Mouse (Mus musculus): ENCODE measurements around the gene Ces2h.
"Not testable (repeated sequence)": the region's sequence is repeated elsewhere in the genome, so short reads cannot be mapped to it uniquely, and the experiment has no call there.

The Ces2h gene

DNA sequence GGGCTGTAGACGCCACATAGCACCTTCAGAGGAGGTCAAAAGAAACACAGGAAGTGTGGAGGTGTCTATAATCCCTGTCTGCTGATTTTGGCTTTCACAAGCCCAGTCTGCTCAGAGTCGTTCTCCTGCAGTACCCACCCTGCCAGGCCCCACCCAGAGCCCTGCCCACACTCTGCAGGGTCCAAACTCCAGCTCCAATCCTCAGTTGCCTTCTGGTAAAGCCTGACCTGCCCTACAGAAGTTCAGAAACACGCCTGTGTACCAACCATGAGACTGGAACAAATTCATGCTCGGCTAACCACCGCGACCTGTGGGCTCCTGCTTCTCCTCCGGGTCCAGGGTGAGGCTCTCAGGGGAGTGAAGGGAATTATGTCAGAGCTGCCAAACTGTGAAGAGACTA, at the start of gene Ces2h:
Gene Ces2h, plus strand, starts transcription at position 268 of the 400 bp plus-strand sequence.
- DNase-seq (ENCODE audit: low read depth, low spot score), result no peak

DNA sequence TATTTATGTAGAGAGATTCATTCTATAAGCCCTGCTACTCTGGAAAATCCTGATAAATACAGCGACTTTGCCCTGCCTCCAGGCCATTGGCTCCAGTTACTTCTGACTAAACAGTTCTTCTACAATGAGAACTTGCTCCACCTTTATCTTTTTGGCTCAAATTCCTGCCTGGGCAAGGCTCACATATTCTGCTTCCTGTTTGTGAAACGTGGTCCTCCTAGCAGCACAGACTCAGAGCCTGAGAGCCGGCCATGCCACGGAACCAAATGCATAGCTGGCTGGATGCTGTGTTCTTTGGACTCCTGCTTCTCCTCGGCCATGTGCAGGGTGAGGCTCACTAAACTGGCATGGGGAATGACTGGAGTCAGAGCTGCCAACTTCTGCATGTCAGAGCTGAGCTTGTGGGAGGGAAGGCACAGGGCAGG, 39.1 kb upstream of the Ces2h start, which contains the start of gene Ces2g:
Gene Ces2g, plus strand, starts transcription at position 182 of the 425 bp plus-strand sequence.
- DNase-seq (ENCODE audit: low read depth, low spot score), result no peak

- no peak for DNase-seq (ENCODE audit: low read depth, low spot score)
These were observed 38.3 kb upstream of the Ces2h start for GRCm38 (mm10) chr8:104962229-104962901.

GRCm38 (mm10) chr8:104963375-104963894, 37.2 kb upstream of the Ces2h start:
- DNase-seq (ENCODE audit: low read depth, low spot score), result no peak

- DNase-seq (ENCODE audit: low read depth, low spot score), result no peak
These were observed 16.5 kb upstream of the Ces2h start for GRCm38 (mm10) chr8:104984126-104984525.

GRCm38 (mm10) chr8:104984942-104985341, 15.7 kb upstream of the Ces2h start:
- no peak for DNase-seq (ENCODE audit: low read depth, low spot score)

- no peak for DNase-seq (ENCODE audit: low read depth, low spot score)
These were observed 2.5 kb upstream of the Ces2h start for GRCm38 (mm10) chr8:104998191-104998590.

GRCm38 (mm10) chr8:104999183-104999582, 1.5 kb upstream of the Ces2h start:
- DNase-seq (ENCODE audit: low read depth, low spot score), result no peak

- DNase-seq (ENCODE audit: low read depth, low spot score), result no peak
These were observed 9.3 kb downstream of the Ces2h start for GRCm38 (mm10) chr8:105010000-105010399.

- DNase-seq (ENCODE audit: low read depth, low spot score), result peak; percentile 20
These were observed 10.5 kb downstream of the Ces2h start for GRCm38 (mm10) chr8:105011136-105011535.

GRCm38 (mm10) chr8:105014391-105014790, 13.7 kb downstream of the Ces2h start:
- no peak for DNase-seq (ENCODE audit: low read depth, low spot score)

GRCm38 (mm10) chr8:105021954-105022353, 21.3 kb downstream of the Ces2h start:
- DNase-seq (ENCODE audit: low read depth, low spot score), result no peak

DNA sequence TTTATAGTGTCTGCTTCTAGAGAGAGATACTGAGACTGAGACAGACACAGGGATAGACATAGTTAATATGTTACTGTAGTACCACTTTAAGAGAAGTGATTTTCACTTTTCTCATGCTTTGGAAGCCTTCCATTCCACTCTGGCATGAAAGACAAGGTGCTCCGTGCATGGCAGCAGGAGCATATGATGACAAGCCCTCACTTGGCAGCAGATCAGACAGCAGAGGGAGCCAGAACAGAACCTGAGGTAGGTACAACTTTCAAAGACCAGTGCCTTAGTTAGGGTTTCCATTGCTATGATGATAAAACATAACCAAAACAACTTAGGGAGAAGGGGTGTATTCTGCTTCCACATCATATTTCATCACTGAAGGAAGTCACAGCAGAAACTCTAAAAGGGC, 22.4 kb downstream of the Ces2h start:
- no peak for DNase-seq (ENCODE audit: low read depth, low spot score)

GRCm38 (mm10) chr8:105025050-105025449, 24.4 kb downstream of the Ces2h start:
- DNase-seq (ENCODE audit: low read depth, low spot score), result peak; percentile 90

GRCm38 (mm10) chr8:105043510-105043909, 42.9 kb downstream of the Ces2h start:
- no peak for DNase-seq (ENCODE audit: low read depth, low spot score)

DNA sequence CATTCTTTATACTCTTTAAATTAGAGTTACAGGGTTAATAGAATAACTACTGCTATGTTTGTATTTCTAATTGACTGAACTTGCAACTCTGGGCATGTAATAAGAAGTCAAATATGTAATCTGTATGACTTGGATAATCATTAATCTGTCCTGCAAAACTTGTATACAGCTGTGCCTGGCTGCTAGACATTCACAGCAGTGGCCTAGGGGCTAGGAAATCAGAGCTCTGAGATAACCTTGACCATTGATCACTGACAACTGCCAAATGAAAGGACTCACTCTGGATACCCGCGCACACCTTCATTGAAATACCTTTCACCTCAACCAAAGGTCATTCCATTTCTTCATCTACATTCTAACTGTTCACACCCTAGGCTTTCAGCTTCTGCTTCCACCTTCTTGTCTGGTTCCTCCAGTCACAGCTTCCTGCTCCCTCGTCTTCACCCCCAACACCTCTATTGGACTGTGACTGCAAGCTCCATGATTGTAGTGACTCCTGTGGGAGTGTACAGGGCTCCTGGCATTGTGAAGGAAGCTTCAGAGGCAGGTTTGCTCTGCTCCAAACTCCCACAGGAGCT, 45.3 kb downstream of the Ces2h start:
- DNase-seq (ENCODE audit: low read depth, low spot score), result no peak

GRCm38 (mm10) chr8:105048371-105048854, 47.8 kb downstream of the Ces2h start, which contains the start of gene Ces3a:
Gene Ces3a, plus strand, starts transcription at chr8:105048601.
- no peak for DNase-seq (ENCODE audit: low read depth, low spot score)

DNA sequence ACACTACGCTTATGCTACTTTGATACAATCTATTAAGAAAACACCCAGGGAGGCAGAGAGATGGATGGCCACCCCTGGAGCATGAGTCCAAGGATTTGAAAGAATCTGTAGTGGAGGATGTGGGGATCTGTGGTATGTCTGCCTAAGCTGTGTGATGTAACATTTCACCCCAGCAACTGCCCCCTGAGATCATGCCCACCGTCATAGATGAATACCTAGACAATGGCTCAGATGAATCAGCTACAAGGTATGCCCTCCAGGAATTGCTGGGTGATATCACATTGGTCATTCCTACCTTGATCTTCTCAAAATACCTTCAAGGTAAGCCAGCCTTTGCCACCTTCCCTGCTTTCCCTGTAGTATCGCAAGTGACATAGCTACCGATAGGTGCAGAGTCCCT, 55.6 kb downstream of the Ces2h start:
- no peak for DNase-seq (ENCODE audit: low read depth, low spot score)

DNA sequence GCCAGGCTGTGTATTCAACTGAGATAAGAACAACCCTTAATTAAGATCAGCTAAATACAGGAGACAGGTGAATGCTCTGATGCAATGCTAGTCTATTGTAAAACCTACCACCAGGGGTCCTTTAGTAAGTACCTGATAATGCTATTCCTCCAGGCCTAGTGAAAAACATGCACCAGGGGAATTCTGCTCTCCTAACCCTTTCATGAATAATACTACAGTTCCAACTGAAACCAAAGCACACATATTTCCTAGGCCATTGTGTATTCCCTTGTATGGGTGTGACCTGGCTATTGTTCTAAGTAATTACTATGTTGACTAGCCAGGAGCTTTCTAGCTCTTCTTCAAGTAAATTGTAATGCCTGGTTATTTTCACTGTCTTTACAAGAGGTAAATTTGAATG, 59.4 kb downstream of the Ces2h start:
- DNase-seq (ENCODE audit: low read depth, low spot score), result peak; percentile 63

DNA sequence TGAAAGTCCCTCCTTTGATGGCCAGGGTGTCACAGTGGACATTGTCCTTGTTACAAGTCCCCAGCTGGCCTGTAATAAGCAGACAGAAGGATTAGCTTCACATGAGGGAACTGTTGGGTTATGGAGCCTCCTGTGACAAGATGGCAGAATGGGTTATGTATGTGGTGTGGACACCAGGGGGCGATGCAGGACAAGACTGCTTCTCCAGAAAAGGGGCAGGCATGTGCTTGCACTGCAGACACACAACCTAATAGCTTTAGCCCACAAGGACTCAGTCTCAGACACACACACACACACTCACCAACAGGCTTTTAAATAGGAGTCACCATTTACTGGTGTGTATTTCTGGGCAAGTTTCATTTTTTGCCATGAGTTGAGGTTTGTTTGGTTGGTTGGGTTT, 66.1 kb downstream of the Ces2h start:
- peak; percentile 87 for DNase-seq (ENCODE audit: low read depth, low spot score)

DNA sequence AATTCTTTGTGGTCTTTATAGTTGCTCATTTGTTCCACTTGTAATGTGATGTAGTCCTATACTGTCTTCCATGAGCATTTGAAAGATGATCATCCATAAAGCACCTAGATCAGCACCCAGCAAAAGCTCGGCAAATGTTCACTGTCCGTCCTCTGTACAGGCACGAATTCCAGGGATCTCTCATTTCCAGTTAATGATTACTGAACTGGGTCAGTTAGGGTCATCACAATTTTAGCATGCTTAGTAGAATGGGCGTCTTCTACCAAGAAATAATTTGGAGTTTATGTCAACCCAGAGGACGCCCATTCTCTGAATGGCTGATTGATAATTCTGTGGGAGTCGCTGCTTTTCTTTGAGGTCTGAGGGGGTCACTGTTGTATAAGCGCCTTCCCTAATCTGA, 67.3 kb downstream of the Ces2h start:
- DNase-seq (ENCODE audit: low read depth, low spot score), result not testable (repeated sequence)

GRCm38 (mm10) chr8:105068971-105069370, 68.3 kb downstream of the Ces2h start:
- DNase-seq (ENCODE audit: low read depth, low spot score), result no peak
